13 mouse cellular contexts compared by ENCODE assay signal in the genomic region with DNA sequence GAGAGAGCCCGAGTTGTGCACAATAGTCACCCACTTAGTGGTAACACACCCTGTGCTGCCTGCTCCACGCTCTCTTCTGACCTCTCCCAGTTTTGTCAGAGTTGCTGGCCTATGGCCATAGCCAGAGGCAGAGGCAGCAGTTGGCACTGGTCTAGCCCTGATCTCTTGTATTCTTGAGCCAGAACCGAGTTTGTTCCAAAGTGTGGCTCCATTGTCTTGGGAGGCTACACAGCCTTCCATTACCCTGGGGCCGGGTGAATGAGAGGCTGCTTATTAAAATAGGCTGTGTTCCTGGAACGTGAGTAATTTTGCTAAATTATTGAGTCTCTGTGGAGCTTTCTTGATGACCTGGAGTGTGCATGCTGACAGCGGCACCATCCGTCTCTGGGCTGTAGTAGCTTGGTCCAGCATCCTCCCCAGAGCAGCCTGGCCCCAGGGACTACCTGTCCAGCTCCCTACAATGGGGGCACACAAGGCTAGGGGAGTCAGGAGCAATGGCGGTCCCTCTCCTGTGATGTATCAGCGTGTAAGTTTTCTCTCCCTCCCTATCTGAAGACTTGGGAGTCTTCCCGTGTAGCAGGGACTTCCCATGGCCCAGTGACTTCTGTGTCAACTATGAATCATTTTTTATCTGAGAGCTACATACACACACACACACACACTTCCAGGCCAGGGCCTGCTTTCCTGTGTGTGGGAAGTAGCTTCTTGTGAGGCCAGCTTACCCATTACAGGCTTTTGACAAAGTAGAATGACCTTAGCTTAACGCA.
DNase-seq lines count a peak whose midpoint lies in the region; ATAC-seq and TF ChIP-seq lines count a peak whose summit lies in the region.
"Had no signal": no experiment of that assay in that cellular context is flagged by ENCODE, and none has a peak within 500 bp of the region (broad histone marks: within the 10 kb centered on the region; RNA-seq: fewer than 3 reads in every experiment).

No protein-coding gene starts in this region.

- TF ChIP-seq EP300 in heart, adult 2 months (IDR thresholded peaks at IDR 0.05; ENCODE audit: insufficient read depth, low read depth, low read length), result no peak
- TF ChIP-seq EP300 in liver, postnatal 0 days (IDR thresholded peaks at IDR 0.05; ENCODE audit: low read depth), result peak; percentile 48

- H3K9ac ChIP-seq in heart, adult 2 months (ENCODE audit: low read depth, low read length), result no peak overlapping the region
- no peak overlapping the region for H3K9ac ChIP-seq in neural tube, embryonic 14.5 days (replicated peaks; ENCODE audit: low read depth, low read length)
- H3K9ac ChIP-seq in liver, postnatal 0 days (replicated peaks), result no peak overlapping the region

- no peak overlapping the region for H3K4me2 ChIP-seq in neural tube, embryonic 14.5 days (ENCODE audit: low read depth, low read length)
- no peak overlapping the region for H3K4me2 ChIP-seq in liver, postnatal 0 days (ENCODE audit: low read depth, low read length)

- no peaks in the 10 kb centered on the region for H3K36me3 ChIP-seq in heart, adult 2 months (ENCODE audit: control insufficient read depth, insufficient read depth, low read length)
- H3K36me3 ChIP-seq in neural tube, embryonic 14.5 days (ENCODE audit: control insufficient read depth, insufficient read depth, low read length), result no peaks in the 10 kb centered on the region
- H3K36me3 ChIP-seq in liver, postnatal 0 days (replicated peaks; ENCODE audit: insufficient read depth, low read length), result no peaks in the 10 kb centered on the region

- no peaks in the 10 kb centered on the region for H3K27me3 ChIP-seq in heart, adult 2 months (ENCODE audit: control insufficient read depth, insufficient read depth, low read length)
- no peaks in the 10 kb centered on the region for H3K27me3 ChIP-seq in neural tube, embryonic 14.5 days (ENCODE audit: control insufficient read depth, insufficient read depth, low read length)
- H3K27me3 ChIP-seq in liver, postnatal 0 days (ENCODE audit: insufficient read depth, low read length), result no peaks in the 10 kb centered on the region

- no peaks in the 10 kb centered on the region for H3K9me3 ChIP-seq in neural tube, embryonic 14.5 days (ENCODE audit: control insufficient read depth, low read length)
- no peaks in the 10 kb centered on the region for H3K9me3 ChIP-seq in liver, postnatal 0 days (ENCODE audit: low read length)

- TF ChIP-seq CTCF in heart, adult 2 months (IDR thresholded peaks at IDR 0.05), result no peak
- no peak for TF ChIP-seq CTCF in liver, postnatal 0 days (IDR thresholded peaks at IDR 0.05; ENCODE audit: low read depth)

- no peak for TF ChIP-seq POLR2A in heart, adult 2 months (IDR thresholded peaks at IDR 0.05; ENCODE audit: insufficient read depth, low read depth, low read length)

- H3K4me3 ChIP-seq in heart, adult 2 months, result no peak overlapping the region
- no peak overlapping the region for H3K4me3 ChIP-seq in neural tube, embryonic 14.5 days (ENCODE audit: low read depth, low read length)
- no peak overlapping the region for H3K4me3 ChIP-seq in liver, postnatal 0 days (ENCODE audit: low read depth, low read length)

- H3K4me1 ChIP-seq in heart, adult 2 months (ENCODE audit: control insufficient read depth, insufficient read depth, low read length), result peaks cover 2% of the 10 kb centered on the region
- H3K4me1 ChIP-seq in neural tube, embryonic 14.5 days (ENCODE audit: control insufficient read depth, insufficient read depth, low read length), result peaks cover 4% of the 10 kb centered on the region; the same call in 1 of the 2 replicates
- no peaks in the 10 kb centered on the region for H3K4me1 ChIP-seq in liver, postnatal 0 days (ENCODE audit: insufficient read depth)

- ATAC-seq in neural tube, embryonic 14.5 days (ENCODE audit: low read depth), result peak; percentile 16; the same call in 1 of the 2 replicates
- ATAC-seq in liver, postnatal 0 days, result peak; percentile 58; the same call in 1 of the 2 replicates
- ATAC-seq: activated CD4-positive, CD25-positive, alpha-beta regulatory T cell, adult 4 months had no signal

- H3K79me2 ChIP-seq in heart, adult 2 months (replicated peaks; ENCODE audit: control insufficient read depth, insufficient read depth, low read length), result no peaks in the 10 kb centered on the region

- intact Hi-C loops in heart, adult 2 months (cut with DNase I), result no loop called here

- DNase-seq in heart, postnatal 4 days, result peak; percentile 12
- no peak for DNase-seq in heart, adult 2 months
- DNase-seq in neural tube, embryonic 10.5 days (ENCODE audit: extremely low spot score, low spot score), result no peak
- DNase-seq in kidney, adult 18-20 months, result peak; percentile 4
- no peak for DNase-seq in liver, postnatal 0 days
- no peak for DNase-seq in spleen, postnatal 10 days (ENCODE audit: low spot score in 2 of 2)
- DNase-seq: cerebellum, adult 2 months; gastrocnemius, postnatal 10 days; right cerebral cortex, postnatal 25 days; thymus, postnatal 36 days had no signal

- H3K27ac ChIP-seq in heart, adult 2 months, result no peak overlapping the region
- H3K27ac ChIP-seq in neural tube, embryonic 14.5 days (ENCODE audit: low read depth, low read length), result no peak overlapping the region
- no peak overlapping the region for H3K27ac ChIP-seq in liver, postnatal 0 days (ENCODE audit: low read depth)
- H3K27ac ChIP-seq: macrophage had no signal

- WGBS in heart, adult 2 months, result 41% methylated on average over 11 of the region's 11 CpGs
- WGBS in neural tube, embryonic 14.5 days, result 59% methylated on average over 11 of the region's 11 CpGs
- 68% methylated on average over 11 of the region's 11 CpGs for WGBS in liver, postnatal 0 days (ENCODE audit: insufficient replicate concordance)

Comparison
In these comparisons a context has a peak if more than half of its experiments do, and no peak if none do; other contexts are left out.
1. DNase-seq: peak in heart, postnatal 4 days (single experiment) and kidney, adult 18-20 months (single experiment); none in heart, adult 2 months (0 of 2), neural tube, embryonic 10.5 days (single experiment), liver, postnatal 0 days (single experiment) and spleen, postnatal 10 days (0 of 2).